Mouse (Mus musculus) forebrain, embryonic 16.5 days (tissue): ENCODE measurements around the gene Dgkg. TPM values are rescaled to one million over a fixed set of nuclear protein-coding genes. Genes with fewer than 3 reads are reported as not detected.

Source experiments
- ATAC-seq: fragments of 200-750 bp; cut with Nextera tagmentation; 2 replicates; pipeline ENCODE4 v1.8.0; 2017; ENCODE audit warnings: mild to moderate bottlenecking, moderate library complexity
- H3K27ac ChIP-seq: fragments of 300-500 bp; sonication (generic); 2 replicates; pipeline ENCODE4 v1.5.1; 2014; ENCODE audit warnings: low read length, control low read depth
- H3K27me3 ChIP-seq: fragments of 300-500 bp; sonication (generic); replicated peaks from 2 replicates; pipeline ENCODE4 v1.6.1; 2014; ENCODE audit warnings: low read length; ENCODE audit not compliant: control insufficient read depth, insufficient read depth
- H3K36me3 ChIP-seq: fragments of 300-500 bp; sonication (generic); 2 replicates; pipeline ENCODE4 v1.6.1; 2014; ENCODE audit not compliant: control insufficient read depth, insufficient read depth
- H3K4me1 ChIP-seq: fragments of 300-500 bp; sonication (generic); replicated peaks from 2 replicates; pipeline ENCODE4 v1.6.1; 2014; ENCODE audit warnings: low read length; ENCODE audit not compliant: control insufficient read depth, insufficient read depth
- H3K4me2 ChIP-seq: fragments of 300-500 bp; sonication (generic); 2 replicates; pipeline ENCODE4 v1.6.1; 2014; ENCODE audit warnings: mild to moderate bottlenecking, low read length, control low read depth
- H3K4me3 ChIP-seq: fragments of 300-500 bp; sonication (generic); replicated peaks from 2 replicates; pipeline ENCODE4 v1.5.1; 2014; ENCODE audit warnings: mild to moderate bottlenecking, low read length, control low read depth
- H3K9ac ChIP-seq: fragments of 300-500 bp; sonication (generic); replicated peaks from 2 replicates; pipeline ENCODE4 v1.6.1; 2014; ENCODE audit warnings: low read depth, low read length, control low read depth
- H3K9me3 ChIP-seq: fragments of 300-500 bp; sonication (generic); 2 replicates; pipeline ENCODE4 v1.6.1; 2016; ENCODE audit warnings: low read length; ENCODE audit not compliant: control insufficient read depth
- WGBS: fragments of 180-500 bp; shearing (Covaris S2); extraction: QIAGEN DNeasy Blood & Tissue Kit; methylation state at CpG from one replicate; pipeline ENCODE4 v1.1.7; 2014; 5-methylcytosine and 5-hydroxymethylcytosine counted together
- polyA plus RNA-seq: library from polyadenylated mRNA; unstranded; fragments of >200 nt; fragmentation: Nextera tagmentation; extraction: Ambion mirVana; gene quantifications from 2 replicates; pipeline ENCODE4 v1.2.1, GENCODE M21; 2015

The Dgkg gene
- polyA plus RNA-seq, 1 experiment from 2014 or later = 6.6 TPM

- no peak overlapping the region for H3K4me3 ChIP-seq
- no peaks in the 10 kb centered on the region for H3K4me1 ChIP-seq
- no peak overlapping the region for H3K9ac ChIP-seq
- no peak overlapping the region for H3K27ac ChIP-seq
- ATAC-seq = no peak
- H3K27me3 ChIP-seq = no peaks in the 10 kb centered on the region
- no peaks in the 10 kb centered on the region for H3K36me3 ChIP-seq
- 35% methylated on average over 21 of the region's 21 CpGs for WGBS
- no peaks in the 10 kb centered on the region for H3K9me3 ChIP-seq
- no peak overlapping the region for H3K4me2 ChIP-seq
These were observed 84.2 kb downstream of the Dgkg start for GRCm38 (mm10) chr16:22572641-22573341.

DNA sequence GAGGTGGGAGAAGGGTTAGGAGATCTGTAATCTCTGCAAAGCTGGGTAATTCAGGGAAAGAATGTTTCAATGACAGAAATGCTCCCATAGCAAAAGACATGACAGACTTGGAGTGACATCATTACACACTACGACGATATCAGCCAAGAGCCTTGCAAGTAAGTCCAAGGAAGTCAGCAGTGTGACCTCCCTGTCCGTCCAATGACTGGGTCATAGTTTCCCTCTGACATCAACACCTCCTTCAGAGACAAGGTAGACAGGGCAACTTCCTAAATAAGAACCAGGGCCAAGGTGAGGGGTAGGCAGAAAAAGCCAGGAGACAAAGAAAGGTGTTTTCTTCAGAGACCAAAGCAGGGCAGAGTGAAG is 92.1 kb downstream of the Dgkg start:
- Histone ChIP-seq H3K4me3 (no peak overlapping the region), H3K9ac (no peak overlapping the region), H3K9me3 (no peaks in the 10 kb centered on the region), H3K4me2 (no peak overlapping the region), H3K4me1 (no peaks in the 10 kb centered on the region), H3K27me3 (no peaks in the 10 kb centered on the region; the same call in 1 of the 2 replicates), H3K36me3 (no peaks in the 10 kb centered on the region), H3K27ac (no peak overlapping the region)
- ATAC-seq = peak; percentile 36; the same call in 1 of the 2 replicates
- WGBS = 75% methylated on average over 3 of the region's 3 CpGs

- Histone ChIP-seq H3K9me3 (no peaks in the 10 kb centered on the region), H3K27me3 (no peaks in the 10 kb centered on the region; the same call in 1 of the 2 replicates), H3K27ac (no peak overlapping the region), H3K36me3 (no peaks in the 10 kb centered on the region), H3K4me2 (no peak overlapping the region), H3K4me1 (no peaks in the 10 kb centered on the region), H3K4me3 (no peak overlapping the region), H3K9ac (no peak overlapping the region)
- WGBS = 65% methylated on average over 14 of the region's 14 CpGs
- peak; percentile 62 for ATAC-seq
These were observed 92.6 kb downstream of the Dgkg start for GRCm38 (mm10) chr16:22564259-22564906.

DNA sequence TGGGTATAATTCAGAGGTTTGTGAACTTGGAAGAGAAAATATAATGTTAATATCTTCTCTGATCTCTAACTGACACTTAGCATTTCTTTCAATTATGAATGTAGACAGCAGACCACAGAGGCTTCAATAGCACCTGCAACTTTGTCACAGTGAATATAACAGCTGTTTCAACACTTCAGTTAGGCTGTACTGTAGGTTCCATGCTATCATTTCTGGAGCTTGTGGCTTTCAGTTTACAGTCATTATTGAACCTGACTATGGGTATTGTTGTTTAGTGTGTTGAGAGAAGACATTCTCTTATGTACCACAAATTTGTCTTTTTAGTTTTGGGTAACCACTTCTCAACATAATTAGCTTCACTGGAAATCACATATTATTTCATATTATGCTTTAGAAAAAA is 93.4 kb downstream of the Dgkg start:
- Histone ChIP-seq H3K9me3 (no peaks in the 10 kb centered on the region), H3K27ac (no peak overlapping the region), H3K9ac (no peak overlapping the region), H3K4me2 (no peak overlapping the region), H3K4me1 (no peaks in the 10 kb centered on the region), H3K4me3 (no peak overlapping the region), H3K27me3 (no peaks in the 10 kb centered on the region; the same call in 1 of the 2 replicates), H3K36me3 (no peaks in the 10 kb centered on the region)
- ATAC-seq = no peak

GRCm38 (mm10) chr16:22554996-22555395 is 102.0 kb downstream of the Dgkg start:
- WGBS = 33% methylated on average over 2 of the region's 2 CpGs
- no peaks in the 10 kb centered on the region for H3K36me3 ChIP-seq
- no peaks in the 10 kb centered on the region for H3K4me1 ChIP-seq
- H3K4me3 ChIP-seq = no peak overlapping the region
- H3K27me3 ChIP-seq = no peaks in the 10 kb centered on the region
- H3K9ac ChIP-seq = no peak overlapping the region
- no peak overlapping the region for H3K4me2 ChIP-seq
- H3K27ac ChIP-seq = no peak overlapping the region
- H3K9me3 ChIP-seq = no peaks in the 10 kb centered on the region
- no peak for ATAC-seq

DNA sequence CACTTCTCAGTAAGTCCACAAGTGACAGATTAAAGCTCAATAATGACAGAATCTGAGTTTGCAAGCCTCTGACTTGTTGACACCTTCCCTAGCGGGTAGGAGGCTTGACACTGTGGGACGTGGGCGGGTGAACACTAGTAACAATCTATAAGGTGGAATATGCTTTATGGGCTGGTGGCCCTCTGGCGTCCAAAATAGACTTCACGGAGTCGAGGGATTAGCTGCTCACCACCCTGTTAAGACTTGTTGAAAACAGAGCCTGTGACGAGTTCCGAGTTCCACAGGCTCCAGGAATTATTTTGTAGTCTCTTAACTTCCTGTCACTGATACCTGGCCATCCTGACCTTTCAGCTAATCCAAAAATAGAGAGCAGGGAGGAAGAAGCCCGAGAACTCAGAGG is 104.7 kb downstream of the Dgkg start:
- Histone ChIP-seq H3K27me3 (no peaks in the 10 kb centered on the region), H3K27ac (no peak overlapping the region), H3K4me2 (no peak overlapping the region), H3K9me3 (no peaks in the 10 kb centered on the region), H3K4me3 (no peak overlapping the region), H3K36me3 (no peaks in the 10 kb centered on the region), H3K4me1 (peaks cover 13% of the 10 kb centered on the region), H3K9ac (no peak overlapping the region)
- WGBS = 71% methylated on average over 9 of the region's 9 CpGs
- ATAC-seq = no peak

DNA sequence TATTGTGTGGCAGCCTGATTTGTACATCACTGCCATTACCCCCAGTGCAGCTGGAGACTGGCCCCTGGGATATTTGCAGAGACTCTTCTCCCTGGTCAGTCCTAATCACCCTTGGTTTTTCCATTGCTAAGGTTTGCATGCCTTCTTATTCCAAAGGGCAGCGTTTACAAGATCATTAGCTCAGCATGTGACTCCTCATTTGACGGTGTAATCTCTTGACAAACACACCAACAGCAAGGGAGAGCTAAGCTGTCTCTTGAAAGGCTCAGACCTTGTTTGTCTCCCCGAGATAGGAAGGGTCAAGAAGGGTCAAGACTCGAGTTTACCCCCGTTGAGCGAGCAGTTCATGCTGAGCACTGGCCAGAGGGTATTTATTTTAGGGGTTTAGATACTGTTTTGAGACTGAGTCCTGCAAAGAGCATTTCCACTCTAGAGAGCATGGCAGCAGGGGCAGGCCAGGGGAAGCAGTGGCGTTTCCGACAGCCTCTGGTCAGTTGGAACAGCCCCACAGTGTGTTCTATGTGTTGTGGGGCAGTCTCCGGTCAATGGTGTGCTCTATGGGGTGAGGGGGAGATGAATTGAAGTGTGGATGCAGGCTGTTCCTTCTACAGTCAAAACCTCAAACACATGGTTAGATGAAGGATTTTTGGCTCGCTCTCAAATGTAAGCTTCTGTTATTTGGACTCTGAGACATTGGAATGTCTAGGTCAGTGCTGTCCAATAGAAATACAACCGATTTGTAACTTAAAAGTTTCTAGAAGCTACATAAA is 105.6 kb downstream of the Dgkg start:
- Histone ChIP-seq H3K4me3 (no peak overlapping the region), H3K4me1 (peaks cover 13% of the 10 kb centered on the region), H3K9ac (no peak overlapping the region), H3K27me3 (no peaks in the 10 kb centered on the region), H3K36me3 (no peaks in the 10 kb centered on the region), H3K4me2 (no peak overlapping the region), H3K9me3 (no peaks in the 10 kb centered on the region), H3K27ac (no peak overlapping the region)
- no peak for ATAC-seq
- 19% methylated on average over 11 of the region's 11 CpGs for WGBS

- no peaks in the 10 kb centered on the region for H3K9me3 ChIP-seq
- H3K4me2 ChIP-seq = no peak overlapping the region
- 69% methylated on average over 5 of the region's 5 CpGs for WGBS
- H3K27me3 ChIP-seq = no peaks in the 10 kb centered on the region
- H3K4me3 ChIP-seq = no peak overlapping the region
- peaks cover 22% of the 10 kb centered on the region for H3K4me1 ChIP-seq
- no peaks in the 10 kb centered on the region for H3K36me3 ChIP-seq
- no peak overlapping the region for H3K9ac ChIP-seq
- no peak overlapping the region for H3K27ac ChIP-seq
- no peak for ATAC-seq
These were observed 107.7 kb downstream of the Dgkg start for GRCm38 (mm10) chr16:22549346-22549745.
